Mouse (Mus musculus) MEL (cell line): ENCODE data around the gene Mrpl1. TPM values are rescaled to one million over a fixed set of nuclear protein-coding genes. Genes with fewer than 3 reads are reported as not detected.

ENCODE experiments used
- DNase-seq: peaks from one replicate; pipeline ENCODE4 v3.0.0; 2011; ENCODE audit warnings: low read depth, low spot score
- H3K27ac ChIP-seq: 2 replicates; pipeline ENCODE4 v1.5.1; 2012; ENCODE audit warnings: low read depth, mild to moderate bottlenecking, control low read depth, low read length, moderate library complexity; ENCODE audit not compliant: control insufficient read depth
- H3K27me3 ChIP-seq, 2 experiments: fragments of 150-350 bp in 1 of 2; sonication (generic) in 1 of 2; 2 replicates each; pipeline ENCODE4 v1.6.1; 2012; ENCODE audit warnings: low read length in 2 of 2, mild to moderate bottlenecking in 2 of 2, improper control_type of control experiment in 1 of 2, moderate library complexity in 1 of 2; ENCODE audit not compliant: insufficient read depth in 2 of 2, control insufficient read depth in 1 of 2
- H3K36me3 ChIP-seq, 2 experiments: 2 replicates each; pipeline ENCODE4 v1.6.1; 2012 to 2014; ENCODE audit warnings: low read length in 2 of 2, improper control_type of control experiment in 1 of 2, inconsistent platforms in 1 of 2, mild to moderate bottlenecking in 1 of 2; ENCODE audit not compliant: insufficient read depth in 2 of 2, control insufficient read depth in 1 of 2
- H3K4me1 ChIP-seq, 2 experiments: fragments of 150-350 bp in 1 of 2; sonication (generic) in 1 of 2; 2 replicates each; pipeline ENCODE4 v1.6.1; 2012; ENCODE audit warnings: low read length in 2 of 2, improper control_type of control experiment in 1 of 2, mild to moderate bottlenecking in 1 of 2; ENCODE audit not compliant: insufficient read depth in 2 of 2, control insufficient read depth in 1 of 2
- H3K4me3 ChIP-seq, 2 experiments: fragments of 150-350 bp in 1 of 2; sonication (generic) in 1 of 2; 2 replicates each; pipeline ENCODE4 v1.5.1; 2012; ENCODE audit warnings: low read depth in 2 of 2, low read length in 2 of 2, mild to moderate bottlenecking in 2 of 2, moderate library complexity in 2 of 2, control low read depth in 1 of 2, improper control_type of control experiment in 1 of 2; ENCODE audit not compliant: control insufficient read depth in 1 of 2, insufficient read depth in 1 of 2
- H3K79me2 ChIP-seq: 2 replicates; pipeline ENCODE4 v1.6.1; 2012; ENCODE audit warnings: mild to moderate bottlenecking, low read length, moderate library complexity; ENCODE audit not compliant: control insufficient read depth, poor library complexity, insufficient read depth
- H3K9ac ChIP-seq: 2 replicates; pipeline ENCODE4 v1.6.1; 2012; ENCODE audit warnings: low read depth, mild to moderate bottlenecking, control low read depth, low read length, moderate library complexity; ENCODE audit not compliant: control insufficient read depth, poor library complexity, severe bottlenecking
- H3K9me3 ChIP-seq: fragments of 150-350 bp; sonication (generic); replicated peaks from 2 replicates; pipeline ENCODE4 v1.6.1; 2012; ENCODE audit warnings: mild to moderate bottlenecking, low read length, improper control_type of control experiment, moderate library complexity; ENCODE audit not compliant: insufficient read depth
- CHD1 ChIP-seq: IDR thresholded peaks from 2 replicates; pipeline ENCODE4 v1.6.1; 2012; ENCODE audit warnings: low read depth, mild to moderate bottlenecking, inconsistent platforms, low read length, improper control_type of control experiment
- E2F4 ChIP-seq: IDR thresholded peaks from 2 replicates; pipeline ENCODE4 v1.6.1; 2011; ENCODE audit warnings: low read depth, low read length, improper control_type of control experiment, borderline replicate concordance
- EP300 ChIP-seq, 2 experiments: IDR thresholded peaks; 2 replicates each; pipeline ENCODE4 v1.6.1; 2011; ENCODE audit warnings: improper control_type of control experiment in 2 of 2, low read length in 2 of 2, low read depth in 1 of 2, mild to moderate bottlenecking in 1 of 2
- ETS1 ChIP-seq: IDR thresholded peaks from 2 replicates; pipeline ENCODE4 v1.6.1; 2012; ENCODE audit warnings: low read depth, mild to moderate bottlenecking, inconsistent platforms, low read length, improper control_type of control experiment, moderate library complexity
- GABPA ChIP-seq: IDR thresholded peaks from 2 replicates; pipeline ENCODE4 v1.6.1; 2012; ENCODE audit warnings: low read depth, mild to moderate bottlenecking, inconsistent platforms, low read length, improper control_type of control experiment, moderate library complexity
- GATA1 ChIP-seq: IDR thresholded peaks from 2 replicates; pipeline ENCODE4 v1.6.1; 2011; ENCODE audit warnings: low read depth, low read length, improper control_type of control experiment
- KAT2A ChIP-seq: conservative IDR thresholded peaks from 2 replicates; pipeline ENCODE4 v1.6.1; 2012; ENCODE audit warnings: low read depth, low read length, improper control_type of control experiment, inconsistent platforms
- MAX ChIP-seq: IDR thresholded peaks from 2 replicates; pipeline ENCODE4 v1.6.1; 2011; ENCODE audit warnings: low read length, improper control_type of control experiment
- MAZ ChIP-seq: IDR thresholded peaks from 2 replicates; pipeline ENCODE4 v1.6.1; 2012; ENCODE audit warnings: low read depth, mild to moderate bottlenecking, inconsistent platforms, low read length, improper control_type of control experiment
- MYC ChIP-seq: IDR thresholded peaks from 2 replicates; pipeline ENCODE4 v1.6.1; 2011; ENCODE audit warnings: low read depth, mild to moderate bottlenecking, low read length, improper control_type of control experiment, moderate library complexity
- NRF1 ChIP-seq: IDR thresholded peaks from 2 replicates; pipeline ENCODE4 v1.6.1; 2014; ENCODE audit warnings: low read depth, mild to moderate bottlenecking, inconsistent platforms, low read length, improper control_type of control experiment, moderate library complexity; ENCODE audit not compliant: poor library complexity, insufficient read depth, severe bottlenecking
- POLR2A ChIP-seq, 2 experiments: IDR thresholded peaks; 2 replicates each; pipeline ENCODE4 v1.6.1; 2011 to 2012; ENCODE audit warnings: low read length in 2 of 2, mild to moderate bottlenecking in 2 of 2, control low read depth in 1 of 2, improper control_type of control experiment in 1 of 2, low read depth in 1 of 2, moderate library complexity in 1 of 2; ENCODE audit not compliant: control insufficient read depth in 1 of 2, insufficient read depth in 1 of 2, poor library complexity in 1 of 2
- POLR2AphosphoS2 ChIP-seq: IDR thresholded peaks from 2 replicates; pipeline ENCODE4 v1.6.1; 2011; ENCODE audit warnings: low read length, improper control_type of control experiment
- RCOR1 ChIP-seq: IDR thresholded peaks from 2 replicates; pipeline ENCODE4 v1.6.1; 2012; ENCODE audit warnings: low read depth, mild to moderate bottlenecking, inconsistent platforms, low read length, improper control_type of control experiment
- TAL1 ChIP-seq: IDR thresholded peaks from 2 replicates; pipeline ENCODE4 v1.6.1; 2012; ENCODE audit warnings: mild to moderate bottlenecking, inconsistent platforms, low read length, moderate library complexity, mixed read lengths
- TCF12 ChIP-seq: IDR thresholded peaks from 2 replicates; pipeline ENCODE4 v1.6.1; 2014; ENCODE audit warnings: low read depth, mild to moderate bottlenecking, inconsistent platforms, low read length, improper control_type of control experiment, moderate library complexity
- UBTF ChIP-seq: IDR thresholded peaks from 2 replicates; pipeline ENCODE4 v1.6.1; 2012; ENCODE audit warnings: low read depth, mild to moderate bottlenecking, inconsistent platforms, low read length, improper control_type of control experiment, moderate library complexity, borderline replicate concordance; ENCODE audit not compliant: insufficient read depth
- USF1 ChIP-seq: IDR thresholded peaks from 2 replicates; pipeline ENCODE4 v1.6.1; 2014; ENCODE audit warnings: low read depth, mild to moderate bottlenecking, inconsistent platforms, low read length, improper control_type of control experiment, moderate library complexity
- USF2 ChIP-seq, 2 experiments: IDR thresholded peaks; 2 replicates each; pipeline ENCODE4 v1.6.1; 2011 to 2012; ENCODE audit warnings: improper control_type of control experiment in 2 of 2, low read length in 2 of 2, borderline replicate concordance in 1 of 2, inconsistent platforms in 1 of 2, low read depth in 1 of 2, mild to moderate bottlenecking in 1 of 2; ENCODE audit not compliant: insufficient read depth in 1 of 2
- ZC3H11A ChIP-seq: IDR thresholded peaks from 2 replicates; pipeline ENCODE4 v1.6.1; 2012; ENCODE audit warnings: low read depth, mild to moderate bottlenecking, inconsistent platforms, low read length, improper control_type of control experiment
- polyA plus RNA-seq, 2 experiments: library from polyadenylated mRNA; stranded (reverse) in 1 of 2; unstranded in 1 of 2; fragments of >175 nt in 1 of 2; fragments of >200 nt in 1 of 2; gene quantifications; 2 replicates each; pipeline versions ENCODE4 v1.2.1 to v1.2.4; 2012; ENCODE audit warnings: low replicate concordance in 2 of 2, low read depth in 1 of 2; ENCODE audit not compliant: insufficient read length in 2 of 2, insufficient read depth in 1 of 2, missing spikeins in 1 of 2
- total RNA-seq: library from RNA; depleted of rRNA; stranded (reverse); fragments of 300-350 nt; gene quantifications from 2 replicates; pipeline ENCODE4 v1.2.3, GENCODE M21; 2012; rRNA removed

Gene Mrpl1
- total RNA-seq (26.2 and 27.0 TPM in 2 replicates), polyA plus RNA-seq (10 to 100 TPM in 1 of 2 experiments, not detected in 1; 22.0 TPM)

GRCm38 (mm10) chr5:96209459-96209858, at the start of gene Mrpl1:
Gene Mrpl1 (plus strand): TSS chr5:96209493.
- peak; percentile 91 for DNase-seq
- peaks cover 15% of the 10 kb centered on the region for H3K79me2 ChIP-seq
- peak within 1 kb of the TSS; percentile 98 for H3K27ac ChIP-seq
- H3K27me3 ChIP-seq, result no peaks in the 10 kb centered on the region
- no peaks in the 10 kb centered on the region for H3K9me3 ChIP-seq
- peaks cover 15 to 17% of the 10 kb centered on the region in 2 experiments for H3K4me1 ChIP-seq
- H3K9ac ChIP-seq, result peak within 1 kb of the TSS; percentile 87
- TF ChIP-seq TAL1 (peak; percentile 75), EP300 (IDR thresholded peaks at IDR 0.05; ENCODE audit: low read depth in 1 of 2, low read length in 2 of 2) (peak; percentile 59 to 85), POLR2A (IDR thresholded peaks at IDR 0.05; ENCODE audit: control insufficient read depth in 1 of 2, insufficient read depth in 1 of 2, low read depth in 1 of 2, low read length in 2 of 2, poor library complexity in 1 of 2) (no peak), MAZ (no peak; the same call in 1 of the 2 replicates), E2F4 (no peak; the same call in 1 of the 2 replicates), CHD1 (no peak), GATA1 (peak; percentile 71), UBTF (no peak), RCOR1 (peak; percentile 98), KAT2A (no peak), MYC (no peak), USF1 (no peak), USF2 (IDR thresholded peaks at IDR 0.05; ENCODE audit: borderline replicate concordance in 1 of 2, insufficient read depth in 1 of 2, low read depth in 1 of 2, low read length in 2 of 2) (no peak), MAX (no peak), ETS1 (peak; percentile 80), TCF12 (peak; percentile 87), POLR2AphosphoS2 (no peak), GABPA (no peak), NRF1 (no peak), ZC3H11A (no peak)
- H3K36me3 ChIP-seq, result peaks cover 0 to 46% of the 10 kb centered on the region in 2 experiments; a peak in 2 of 4 replicates
- H3K4me3 ChIP-seq, result peak within 1 kb of the TSS; percentile 75 to 79
